Mouse (Mus musculus) heart, postnatal 4 days (tissue): Measurements from ENCODE around the gene Hsd11b1. TPM values are rescaled to one million over a fixed set of nuclear protein-coding genes. Genes with fewer than 3 reads are reported as not detected.
"Not testable (repeated sequence)": the region's sequence is repeated elsewhere in the genome, so short reads cannot be mapped to it uniquely, and the experiment has no call there.

Experiments used
- DNase-seq: peaks from one replicate; pipeline ENCODE4 v3.0.0; 2021
- total RNA-seq, 2 experiments: library from RNA; stranded (reverse); gene quantifications; 2 replicates each; pipeline ENCODE4 v1.2.3; 2021

Gene Hsd11b1
- total RNA-seq, 2 experiments from 2014 or later: 1.0 to 1.5 TPM

DNA sequence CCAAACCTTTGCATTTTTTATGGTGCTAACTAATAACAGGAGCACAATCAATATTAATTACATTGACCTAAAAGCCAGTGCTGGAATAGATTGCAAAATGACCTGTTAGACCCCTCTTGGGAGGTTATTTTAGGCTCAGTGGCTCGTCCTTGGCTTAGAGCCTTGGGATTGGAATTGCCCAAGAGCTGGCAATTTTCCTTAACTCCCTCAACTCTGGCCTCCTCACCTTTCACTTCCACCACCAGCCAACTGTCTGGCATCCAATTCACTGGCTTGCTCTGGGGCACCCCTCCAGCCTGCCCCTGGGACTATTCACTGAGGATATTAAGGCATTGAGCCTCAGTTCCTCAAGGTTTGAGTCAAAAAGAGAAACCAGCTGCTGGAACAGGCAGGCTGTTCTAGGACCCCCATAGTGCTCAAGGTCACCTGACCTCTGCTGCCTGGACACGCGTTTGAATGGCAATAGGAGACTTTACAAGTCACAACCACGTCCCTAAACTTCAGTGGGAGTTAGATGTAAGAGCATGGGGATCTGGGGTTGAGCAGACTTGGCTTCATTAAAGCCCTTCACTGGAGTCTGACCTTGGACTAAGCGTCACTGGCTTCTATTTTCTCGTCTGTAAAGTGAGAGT is 14.7 kb upstream of the Hsd11b1 start:
- no peak for DNase-seq

DNA sequence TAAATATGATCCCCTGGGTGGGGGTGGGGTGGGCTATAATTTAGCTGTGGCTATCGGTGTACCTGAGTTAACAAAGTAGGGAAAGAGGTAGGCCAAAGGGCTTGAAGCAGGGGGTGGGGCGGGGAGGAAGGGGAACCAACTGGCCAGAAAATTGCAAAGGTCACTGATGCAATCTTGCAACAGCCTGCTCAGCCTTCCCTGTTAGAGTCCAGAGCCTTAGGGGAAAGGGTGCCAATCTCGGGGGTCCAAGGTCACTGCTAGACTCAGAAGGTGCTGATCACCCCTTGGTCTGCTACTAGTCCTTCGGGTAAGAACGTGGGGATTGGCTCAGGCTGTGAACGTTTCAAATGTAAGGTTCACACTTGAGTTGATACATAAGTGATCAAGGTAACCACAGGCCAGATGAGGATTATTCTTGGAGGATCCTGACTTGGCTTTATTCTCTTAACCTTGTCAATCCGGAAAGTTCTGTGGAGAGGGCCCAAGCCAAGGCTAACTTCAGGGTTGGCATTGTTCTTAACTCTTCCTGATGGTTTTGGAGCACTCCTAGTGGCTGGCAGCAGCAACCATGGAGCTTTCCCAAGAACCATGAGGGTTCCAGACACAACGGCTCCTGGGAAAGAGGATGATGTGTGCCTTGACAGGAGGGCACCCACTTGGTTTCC is 10.7 kb upstream of the Hsd11b1 start:
- DNase-seq: no peak

DNA sequence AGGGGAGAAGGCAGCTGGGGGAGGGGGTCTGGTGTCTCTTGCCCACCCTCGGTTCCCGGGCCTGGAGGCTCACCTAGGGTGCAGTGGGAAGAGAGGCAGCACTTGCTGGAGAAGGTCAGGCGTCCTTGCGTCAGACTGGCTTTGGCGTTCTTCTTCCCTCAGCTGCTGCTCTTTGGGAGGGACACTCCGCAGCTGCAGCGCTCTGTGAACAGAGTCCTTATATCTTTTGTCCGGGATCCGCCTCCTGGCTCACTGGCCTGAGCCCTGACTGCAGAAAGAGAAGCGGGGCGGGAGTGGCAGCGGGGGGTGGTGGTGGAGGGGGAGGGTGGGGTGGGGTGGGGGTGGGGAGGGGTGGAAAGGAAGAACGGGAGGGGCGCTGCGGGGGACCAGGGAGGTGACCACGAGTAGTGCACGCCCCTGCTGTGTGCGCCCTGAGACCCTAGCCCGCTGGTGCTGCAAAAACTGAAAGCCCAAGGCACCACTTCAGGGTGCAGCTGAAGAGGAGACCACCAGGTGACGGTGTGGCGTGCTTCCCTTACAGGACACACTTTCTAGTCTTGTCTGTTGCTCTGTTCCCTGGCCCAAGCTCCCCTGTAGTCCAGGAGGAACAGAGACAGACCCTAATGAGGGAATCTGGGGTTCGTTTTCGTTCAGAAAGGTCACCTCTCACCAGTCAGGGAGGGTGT is 9.2 kb upstream of the Hsd11b1 start, which contains the start of gene G0s2:
G0s2 (minus strand) TSS at position 302 of the 686 bp plus-strand sequence.
- DNase-seq: peak; percentile 86

DNA sequence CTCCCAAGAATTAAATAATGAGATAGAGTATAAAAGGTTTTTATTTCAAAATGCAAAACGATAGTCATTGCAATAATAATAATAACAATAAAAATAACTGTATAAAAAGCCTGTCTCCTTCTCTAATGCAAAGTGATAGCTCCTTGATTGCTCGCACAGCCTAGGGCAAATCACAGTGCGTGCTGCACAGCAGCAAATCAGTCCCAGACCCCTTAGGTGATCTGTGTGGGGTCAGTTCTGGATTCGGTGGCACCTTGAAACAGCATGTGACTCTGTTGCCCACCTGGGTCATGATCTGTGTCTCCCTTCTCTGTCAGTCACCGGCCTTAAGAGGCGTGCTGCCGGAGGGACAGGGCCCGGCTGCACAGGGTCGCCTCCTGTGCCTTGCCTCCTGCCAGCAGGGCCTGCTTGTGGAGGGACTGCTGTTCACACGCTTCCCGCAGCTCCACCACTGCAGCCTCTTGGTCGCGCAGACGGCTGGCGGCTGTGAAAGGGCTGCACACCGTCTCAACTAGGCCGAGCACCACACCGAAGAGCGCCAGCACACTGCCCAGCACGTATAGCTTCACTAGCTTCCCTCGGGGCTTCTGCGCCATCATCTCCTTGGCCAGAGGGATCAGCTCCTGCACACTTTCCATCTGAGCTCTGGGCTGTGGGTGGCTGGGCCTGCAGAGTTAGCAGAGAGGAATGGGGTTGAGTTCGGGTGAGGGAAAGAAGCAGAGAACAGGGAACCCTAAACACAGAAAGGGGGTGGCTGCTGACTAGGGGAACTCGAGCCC is 8.5 kb upstream of the Hsd11b1 start:
- DNase-seq: peak; percentile 47

DNA sequence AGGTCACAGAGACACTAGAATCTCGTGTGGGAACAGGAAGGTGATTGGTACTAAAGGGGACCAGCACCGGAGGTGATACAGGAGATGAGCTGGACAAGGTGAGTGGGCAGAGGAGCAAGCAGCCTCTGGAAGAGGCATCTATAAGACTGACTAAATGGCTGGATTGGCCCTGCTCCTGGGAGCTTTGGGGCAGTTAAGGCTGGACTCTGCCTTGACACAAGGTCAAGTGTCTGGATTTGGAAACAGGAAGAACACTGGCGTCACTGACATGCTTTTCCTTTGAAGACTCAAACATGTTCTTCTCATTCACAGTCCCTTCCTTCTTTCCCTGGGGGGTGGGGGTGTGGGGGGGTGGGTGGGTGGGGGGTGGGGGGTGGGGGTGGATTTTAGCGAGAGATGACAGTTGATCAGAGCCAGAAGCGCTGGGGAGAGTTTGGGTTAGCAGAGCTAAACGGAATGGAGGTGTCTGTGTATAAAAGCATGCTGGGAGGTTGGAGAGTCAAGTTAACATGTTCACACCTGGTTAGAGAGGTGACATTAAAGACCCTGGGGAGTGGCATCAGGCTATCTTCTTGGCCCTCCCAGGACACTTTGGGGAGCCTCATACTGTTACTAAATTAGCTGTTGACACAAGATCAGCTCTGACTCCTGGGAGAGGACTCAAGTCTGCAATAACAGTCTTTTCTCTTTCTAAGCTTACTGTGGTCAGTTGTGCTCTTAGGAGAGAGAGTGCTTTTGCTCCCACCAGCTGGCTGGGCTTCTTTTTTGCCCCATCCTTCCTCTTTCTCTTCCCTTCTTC is 7.3 kb upstream of the Hsd11b1 start:
- DNase-seq: no peak

DNA sequence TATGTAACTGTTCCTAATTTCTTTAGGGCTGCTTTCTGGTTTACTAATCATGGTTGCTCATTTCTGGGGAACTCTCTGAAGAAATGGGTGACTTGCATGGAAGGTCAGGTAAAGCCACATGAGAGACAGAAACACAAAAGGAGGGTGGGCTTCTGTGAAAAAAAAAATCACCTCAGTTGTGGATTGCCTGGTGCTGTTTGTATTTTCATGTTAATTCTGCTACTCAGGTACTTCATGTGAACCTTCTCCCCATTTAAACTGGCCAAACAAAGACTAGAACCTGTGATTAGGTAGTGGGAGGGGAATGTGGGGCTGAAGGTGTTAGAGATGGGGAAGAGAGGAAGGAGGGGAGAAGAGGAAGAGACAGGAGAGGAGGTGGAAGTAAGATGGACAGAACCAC is 1.9 kb upstream of the Hsd11b1 start:
- DNase-seq: no peak

DNA sequence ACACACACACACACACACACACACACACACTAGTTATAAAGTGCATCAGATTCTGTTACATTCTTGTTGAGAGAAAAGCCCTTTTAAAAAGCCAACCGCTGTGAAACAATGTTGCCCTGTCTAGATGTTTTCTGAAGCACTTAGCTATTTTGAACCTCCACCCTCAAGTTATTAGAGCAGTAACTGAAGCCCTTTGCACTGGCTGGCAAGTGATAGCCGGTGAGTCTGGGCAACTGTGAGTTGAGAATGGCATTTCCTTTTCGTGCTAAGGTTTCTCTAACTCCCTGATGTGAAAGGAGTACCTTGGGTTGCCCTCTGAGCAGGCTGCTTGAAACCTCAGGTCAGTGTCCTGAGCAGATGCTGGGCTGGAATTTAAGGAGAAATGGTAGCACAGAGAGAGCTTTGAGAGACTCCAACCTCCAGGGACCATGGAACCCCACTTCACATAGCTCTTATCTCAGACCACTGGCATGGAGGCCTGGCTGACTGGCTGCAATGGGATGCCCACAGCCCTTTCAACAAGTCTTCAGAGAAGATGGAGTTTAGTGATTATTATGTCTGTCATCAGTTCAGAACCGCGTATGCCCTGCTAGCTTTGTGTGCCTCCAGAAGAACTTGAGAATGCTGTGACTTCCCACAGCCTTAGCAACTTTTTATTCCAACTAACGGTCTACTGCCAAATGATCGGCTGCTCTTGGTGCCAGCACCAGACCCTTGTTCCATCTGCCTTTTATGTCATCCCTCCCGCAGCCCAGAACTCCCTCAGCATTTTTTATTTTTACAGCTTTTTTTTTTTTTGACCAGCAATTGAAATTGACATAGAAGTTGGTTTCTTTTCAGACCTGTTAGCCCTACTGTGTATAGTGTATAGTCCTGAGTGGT is 608 bp downstream of the Hsd11b1 start:
- no peak for DNase-seq

DNA sequence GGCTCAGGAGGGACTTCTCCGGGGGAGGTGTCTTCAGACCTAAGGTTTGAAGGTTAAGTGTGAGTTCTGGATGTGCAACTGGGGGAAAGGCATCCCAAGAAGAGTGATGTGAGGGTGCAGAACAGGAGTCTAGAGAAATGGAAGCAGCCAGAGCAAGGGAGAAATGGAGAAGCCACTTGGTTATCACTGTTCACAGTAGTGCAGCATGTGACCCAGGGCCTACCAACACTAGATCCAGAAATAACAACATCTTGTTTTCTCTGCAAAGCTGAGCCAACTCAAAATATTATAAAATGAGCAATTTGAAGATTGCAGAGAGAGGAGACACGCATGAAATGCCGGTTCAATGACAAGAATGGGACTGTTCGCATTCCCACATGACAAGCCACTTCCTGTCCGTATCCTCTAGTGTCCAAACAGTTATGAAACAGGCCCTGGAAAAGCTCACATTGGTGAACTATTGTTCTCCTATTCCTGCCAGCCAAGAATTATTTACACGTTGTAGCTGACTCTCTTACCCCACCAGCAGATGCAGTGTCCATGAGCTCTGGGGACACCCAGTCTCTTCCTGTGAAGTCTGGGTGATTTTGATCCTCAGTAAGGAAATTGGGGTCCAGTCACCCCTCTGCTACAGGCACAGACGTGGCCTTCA is 1.9 kb downstream of the Hsd11b1 start:
- DNase-seq: peak; percentile 17

DNA sequence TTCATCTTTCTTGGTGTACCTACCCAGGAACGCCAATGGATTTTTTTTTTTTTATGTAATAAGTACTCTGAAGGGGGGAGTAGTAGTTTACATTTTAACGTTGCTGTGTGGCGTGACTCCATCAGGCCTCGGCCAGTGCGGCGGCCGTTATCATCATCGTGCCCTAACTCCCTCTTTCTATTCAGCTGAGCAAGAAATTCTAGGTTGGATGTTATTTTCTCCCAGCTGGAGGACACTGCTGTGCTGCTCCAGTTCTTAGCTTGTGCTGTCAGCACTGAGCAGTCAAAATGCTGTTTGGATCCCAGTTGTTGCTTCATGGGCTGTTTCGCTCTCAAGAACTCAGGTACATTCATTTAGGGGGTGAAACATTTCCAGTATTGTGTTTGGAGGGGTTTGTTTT is 4.3 kb downstream of the Hsd11b1 start:
- DNase-seq: no peak

DNA sequence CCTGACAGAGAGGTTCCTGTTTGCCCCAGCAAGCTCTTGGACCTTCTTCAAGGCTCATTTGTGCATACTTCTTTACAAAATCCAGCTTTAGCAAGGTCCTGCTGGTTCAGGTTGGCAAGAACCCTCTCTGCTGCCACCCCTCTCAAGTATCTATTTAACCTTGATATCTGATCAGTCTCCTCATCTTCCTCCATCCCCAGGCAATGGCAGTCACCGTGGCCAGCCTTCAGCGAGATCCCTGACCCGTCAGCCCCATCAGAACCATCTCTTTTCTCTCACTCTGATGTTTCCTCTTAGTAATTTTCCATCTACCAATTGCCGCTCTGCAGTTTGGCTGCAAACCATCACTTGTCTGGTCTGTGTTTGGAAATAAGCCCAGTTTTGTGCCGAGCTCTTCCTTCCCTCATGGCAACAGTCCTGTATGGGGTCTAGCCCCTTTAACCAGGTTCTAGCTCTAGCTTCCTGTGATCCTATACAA is 7.2 kb downstream of the Hsd11b1 start:
- no peak for DNase-seq

DNA sequence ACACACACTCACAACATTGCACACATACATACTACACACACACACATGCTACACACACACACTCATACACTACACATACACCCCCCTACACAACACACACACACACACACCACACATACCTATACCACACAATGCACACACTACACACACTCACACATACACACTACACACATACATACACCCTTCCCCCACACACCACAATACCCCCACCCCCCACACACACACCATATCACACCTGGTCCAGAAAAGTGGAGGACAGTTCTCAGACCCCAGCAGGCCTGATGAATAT is 7.6 kb downstream of the Hsd11b1 start:
- DNase-seq: no peak

DNA sequence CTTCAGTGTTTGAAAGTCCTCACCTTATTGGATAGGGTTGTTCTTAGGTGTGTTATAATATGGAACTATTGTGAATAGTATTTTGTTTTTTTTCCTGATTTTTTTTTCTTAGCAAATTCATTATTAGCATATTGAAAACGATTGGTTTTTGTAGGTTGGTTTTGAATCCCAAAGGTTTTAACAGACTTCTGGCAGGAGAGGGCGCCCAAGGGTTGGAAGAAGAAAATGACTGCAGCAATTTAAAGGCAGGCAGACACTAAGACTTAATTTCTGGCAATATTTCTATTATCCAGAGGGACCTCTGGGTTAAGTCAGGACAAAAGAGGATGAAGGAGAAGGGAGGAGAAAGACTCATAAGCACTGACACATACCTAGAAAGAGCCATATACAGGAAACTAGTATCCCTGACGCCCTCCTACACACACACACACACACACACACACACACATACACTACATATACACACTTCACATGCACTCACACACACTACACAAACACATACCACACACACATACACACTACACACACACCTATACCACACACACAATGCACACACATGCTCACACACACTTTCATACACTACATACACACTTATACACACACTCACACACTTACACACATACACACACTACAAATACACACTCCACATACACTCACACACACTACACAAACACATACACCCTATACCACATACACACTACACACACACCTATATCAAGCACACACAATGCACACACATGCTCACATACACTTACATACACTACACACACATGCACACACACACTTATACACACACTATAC is 8.2 kb downstream of the Hsd11b1 start:
- DNase-seq: peak; percentile 86

DNA sequence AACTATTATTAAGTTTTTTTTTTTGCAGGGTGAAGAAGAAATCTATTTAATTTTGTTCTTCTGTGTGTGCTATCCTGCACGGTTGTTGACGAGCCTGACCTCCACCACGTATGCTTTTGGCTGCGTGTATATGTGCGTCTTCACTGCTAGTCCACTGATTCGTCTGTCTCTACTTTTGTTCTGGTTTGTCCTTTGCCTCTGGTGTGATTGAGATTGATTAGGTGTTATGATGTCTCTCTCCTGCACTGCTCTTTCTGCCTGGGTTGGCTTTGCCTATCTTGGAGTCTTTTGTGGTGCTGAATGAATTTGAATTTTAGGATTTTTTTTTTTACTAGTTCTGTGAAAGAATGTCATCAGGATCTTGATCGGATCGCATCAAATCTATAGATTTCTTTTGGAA is 8.8 kb downstream of the Hsd11b1 start:
- no peak for DNase-seq

DNA sequence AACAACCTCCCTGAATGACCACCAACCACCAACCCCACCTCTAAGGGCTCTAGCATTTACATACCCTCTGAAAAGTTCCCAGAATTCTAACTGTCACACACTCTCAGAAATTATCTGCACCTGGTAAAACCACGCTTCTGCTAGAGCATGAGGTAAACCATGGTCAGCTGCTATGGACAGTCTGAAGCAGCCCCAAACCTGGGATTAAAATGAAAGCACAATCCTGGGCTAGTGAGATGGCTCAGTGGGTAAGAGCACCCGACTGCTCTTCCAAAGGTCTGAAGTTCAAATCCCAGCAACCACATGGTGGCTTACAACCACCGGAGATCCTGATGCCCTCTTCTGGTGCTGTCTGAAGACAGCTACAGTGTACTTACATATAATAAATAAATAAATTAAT is 10.0 kb downstream of the Hsd11b1 start:
- DNase-seq: not testable (repeated sequence)

DNA sequence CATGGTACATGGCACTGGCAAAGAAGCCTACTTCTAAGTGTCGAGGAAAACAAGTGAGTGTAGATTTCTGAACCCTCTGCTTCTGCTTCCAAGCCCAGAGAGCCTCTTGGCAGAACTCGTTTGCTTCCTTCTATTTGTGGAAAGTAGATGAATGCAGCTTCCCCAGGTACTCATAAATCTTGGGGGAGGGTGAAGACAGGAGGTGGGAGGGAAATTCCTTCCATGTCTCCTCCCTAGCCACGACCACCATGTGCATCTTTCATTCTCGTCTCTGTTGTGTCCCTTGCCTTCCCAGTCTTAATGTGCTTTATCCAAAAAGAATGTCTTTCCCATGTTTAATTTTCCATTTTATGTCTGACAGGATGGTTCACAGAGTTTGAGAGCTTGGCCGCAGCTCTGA is 11.3 kb downstream of the Hsd11b1 start:
- DNase-seq: no peak

DNA sequence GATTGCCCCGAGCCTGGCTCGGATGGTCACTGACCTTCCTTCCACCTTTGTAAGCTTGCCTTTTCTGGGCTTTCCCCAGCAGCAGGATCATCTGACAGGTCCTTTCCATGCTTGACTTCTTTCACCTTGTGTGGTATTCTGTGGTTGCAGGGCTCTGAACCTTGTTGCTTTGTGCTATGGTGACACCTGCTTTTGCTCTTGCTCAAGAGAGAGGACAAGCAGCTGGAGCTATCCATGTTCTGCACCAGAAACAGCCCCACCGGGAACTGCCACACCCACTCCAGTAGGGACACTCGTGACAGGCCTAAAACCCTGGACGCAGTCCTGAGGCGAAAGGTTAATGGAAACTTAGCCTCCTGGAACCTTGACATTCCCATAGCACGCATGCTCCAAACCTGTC is 12.5 kb downstream of the Hsd11b1 start:
- DNase-seq: no peak

DNA sequence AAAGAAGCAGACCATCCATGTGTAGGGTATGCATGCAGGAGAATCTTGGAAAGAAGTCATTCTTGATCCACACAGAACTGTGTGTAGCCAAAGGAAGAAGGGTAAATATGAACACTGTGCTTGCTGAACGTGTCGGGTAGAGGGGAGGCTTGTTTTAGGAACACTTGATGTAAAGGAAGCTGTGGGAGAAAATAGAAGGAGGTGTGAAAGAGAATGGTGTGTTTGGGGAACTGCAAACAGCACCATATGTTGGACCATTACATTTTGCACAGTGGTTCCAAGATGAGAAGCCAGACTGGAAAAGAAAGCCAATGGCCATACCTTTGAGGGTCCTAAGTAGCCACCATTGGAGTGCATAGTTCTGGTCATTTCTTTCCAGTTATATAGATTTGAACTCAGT is 13.8 kb downstream of the Hsd11b1 start:
- DNase-seq: no peak

DNA sequence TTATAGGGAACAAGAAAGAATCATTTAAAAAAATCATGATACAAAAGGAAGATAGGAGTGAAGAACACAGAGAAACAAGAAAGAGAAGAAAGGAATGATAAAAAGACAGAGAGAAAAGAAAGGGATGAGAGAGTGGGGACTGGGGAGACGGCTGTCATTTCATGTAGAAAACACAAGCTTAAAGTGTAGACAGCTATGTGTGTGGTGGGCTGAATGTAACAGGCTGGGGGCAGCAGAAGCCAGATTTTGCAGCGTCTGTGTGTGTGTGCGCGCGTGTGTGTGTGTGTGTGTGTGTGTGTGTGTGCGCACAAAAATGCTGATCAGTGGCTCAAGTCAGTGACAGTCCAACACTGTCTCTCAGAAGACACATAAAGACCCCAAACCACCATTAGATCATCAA is 19.6 kb downstream of the Hsd11b1 start:
- no peak for DNase-seq

DNA sequence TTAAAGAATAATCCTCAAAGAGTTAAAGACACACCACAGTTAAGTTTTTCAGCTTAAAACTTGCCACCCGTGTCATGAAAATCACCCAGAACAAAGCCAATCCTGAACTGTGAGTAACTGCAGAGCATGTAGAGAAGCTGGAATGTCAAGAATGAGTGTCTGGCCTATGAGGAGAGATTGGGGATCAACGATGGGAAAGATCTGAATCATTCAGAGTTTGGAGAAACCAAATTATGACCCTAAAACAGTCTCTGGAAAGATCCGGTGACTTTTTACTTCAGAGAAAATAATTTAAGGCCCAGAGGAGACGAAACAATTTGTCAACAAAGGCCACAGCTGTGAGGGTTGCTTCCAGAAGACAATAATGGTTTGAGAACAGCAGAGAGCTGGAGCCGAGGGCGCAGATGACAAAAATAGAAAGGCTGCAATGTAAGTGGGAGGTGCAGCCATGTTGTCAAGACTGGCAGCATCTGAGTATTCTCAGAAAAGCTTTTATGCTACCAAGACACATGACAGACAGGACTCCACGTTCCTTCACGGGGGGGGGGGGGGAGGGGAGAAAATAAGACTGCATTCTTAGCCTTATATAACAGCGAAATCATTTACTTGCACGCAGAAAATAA is 20.2 kb downstream of the Hsd11b1 start:
- DNase-seq: peak; percentile 26
